Mouse (Mus musculus): ENCODE results near the gene Sh3pxd2a. TPM values are rescaled to one million over a fixed set of nuclear protein-coding genes. Genes with fewer than 3 reads are reported as not detected.

The Sh3pxd2a gene
- total and polyA plus RNA-seq, 3 experiments: 1.3 to 4.6 (median 3.2) TPM

- dilution Hi-C loops (cut with MboI; ENCODE audit: extremely low pct_ligation_motif_present, extremely low pct_unique_long_range_greater_than_20kb, low sequenced_read_pairs): no loop called here
- no peak overlapping the region for H3K4me2 ChIP-seq (ENCODE audit: insufficient read depth, low read depth, poor library complexity, severe bottlenecking)
- DNase-seq (ENCODE audit: extremely low read depth): no peak
- no peak overlapping the region for H3K27ac ChIP-seq (ENCODE audit: insufficient read depth, low read depth)
- no peak overlapping the region for H3K4me3 ChIP-seq (replicated peaks in 1 of 3; ENCODE audit: low read depth in 2 of 3, low read length in 2 of 3, poor library complexity in 1 of 3)
- no peak overlapping the region for H3K9ac ChIP-seq (ENCODE audit: insufficient read depth, low read depth)
- no peak for TF ChIP-seq E2F4 (IDR thresholded peaks at IDR 0.05; ENCODE audit: insufficient replicate concordance, low read depth, low read length)
- no peak for TF ChIP-seq ZC3H11A (IDR thresholded peaks at IDR 0.05; ENCODE audit: low read depth, low read length)
- no peak for TF ChIP-seq MAZ (IDR thresholded peaks at IDR 0.05; ENCODE audit: low read depth, low read length)
- no peak for TF ChIP-seq ZKSCAN1 (IDR thresholded peaks at IDR 0.05; ENCODE audit: borderline replicate concordance, low read depth, low read length)
- no peak for TF ChIP-seq CHD1 (IDR thresholded peaks at IDR 0.05; ENCODE audit: low read depth, low read length)
- no peak for TF ChIP-seq UBTF (IDR thresholded peaks at IDR 0.05; ENCODE audit: low read depth, low read length)
- no peak for TF ChIP-seq TBP (conservative IDR thresholded peaks at IDR 0.05; ENCODE audit: low read depth, low read length)
- no peak for TF ChIP-seq SMC3 (IDR thresholded peaks at IDR 0.05; ENCODE audit: low read depth, low read length)
- no peak for TF ChIP-seq NELFE (IDR thresholded peaks at IDR 0.05; ENCODE audit: low read depth, low read length)
- TF ChIP-seq NRF1 (IDR thresholded peaks at IDR 0.05; ENCODE audit: low read depth, low read length): no peak
- TF ChIP-seq MXI1 (IDR thresholded peaks at IDR 0.05; ENCODE audit: low read depth, low read length): no peak
- TF ChIP-seq USF2 (conservative IDR thresholded peaks at IDR 0.05; ENCODE audit: low read depth, low read length): no peak
- TF ChIP-seq SIN3A (IDR thresholded peaks at IDR 0.05; ENCODE audit: low read length): no peak
- TF ChIP-seq MAFK (IDR thresholded peaks at IDR 0.05; ENCODE audit: insufficient replicate concordance, low read length): no peak
- no peak for TF ChIP-seq MYC (IDR thresholded peaks at IDR 0.05; ENCODE audit: low read depth, low read length)
- TF ChIP-seq IRF4 (IDR thresholded peaks at IDR 0.05; ENCODE audit: low read depth, low read length): no peak
- TF ChIP-seq EP300 (IDR thresholded peaks at IDR 0.05; ENCODE audit: low read length): no peak
- TF ChIP-seq POLR2A (IDR thresholded peaks at IDR 0.05; ENCODE audit: low read depth, low read length): no peak
- in situ Hi-C loops (cut with MboI; ENCODE audit: low pct_ligation_motif_present, low pct_unique_long_range_greater_than_20kb, low sequenced_read_pairs): no loop called here
- peaks cover 6% of the 10 kb centered on the region for H3K9me3 ChIP-seq (replicated peaks; ENCODE audit: low read length)
- H3K27me3 ChIP-seq (replicated peaks): no peaks in the 10 kb centered on the region
- no peaks in the 10 kb centered on the region for H3K79me2 ChIP-seq (replicated peaks; ENCODE audit: control insufficient read depth, extremely low read depth, insufficient read depth, poor library complexity, severe bottlenecking)
- peaks cover 3 to 46% of the 10 kb centered on the region in 2 experiments; a peak in 3 of 4 replicates for H3K4me1 ChIP-seq (ENCODE audit: control insufficient read depth in 1 of 2, insufficient read depth in 2 of 2)
- H3K36me3 ChIP-seq (replicated peaks in 1 of 2; ENCODE audit: control insufficient read depth in 1 of 2, insufficient read depth in 1 of 2, low read length in 1 of 2): peaks cover 0 to 30% of the 10 kb centered on the region in 2 experiments
Observed at GRCm38 (mm10) chr19:47460120-47460960, 3.9 kb downstream of the Sh3pxd2a start.

- no peaks in the 10 kb centered on the region for H3K79me2 ChIP-seq (replicated peaks; ENCODE audit: control insufficient read depth, extremely low read depth, insufficient read depth, poor library complexity, severe bottlenecking)
- no peak for DNase-seq (ENCODE audit: extremely low read depth)
- no peak overlapping the region for H3K27ac ChIP-seq (ENCODE audit: insufficient read depth, low read depth)
- TF ChIP-seq CHD1 (IDR thresholded peaks at IDR 0.05; ENCODE audit: low read depth, low read length) (no peak), NRF1 (IDR thresholded peaks at IDR 0.05; ENCODE audit: low read depth, low read length) (no peak), TBP (conservative IDR thresholded peaks at IDR 0.05; ENCODE audit: low read depth, low read length) (no peak), MXI1 (IDR thresholded peaks at IDR 0.05; ENCODE audit: low read depth, low read length) (no peak)
- no peak overlapping the region for H3K4me3 ChIP-seq (replicated peaks in 1 of 3; ENCODE audit: low read depth in 2 of 3, low read length in 2 of 3, poor library complexity in 1 of 3)
- dilution Hi-C loops (cut with MboI; ENCODE audit: extremely low pct_ligation_motif_present, extremely low pct_unique_long_range_greater_than_20kb, low sequenced_read_pairs): no loop called here
- H3K4me2 ChIP-seq (ENCODE audit: insufficient read depth, low read depth, poor library complexity, severe bottlenecking): no peak overlapping the region
- peaks cover 13 to 57% of the 10 kb centered on the region in 2 experiments for H3K4me1 ChIP-seq (ENCODE audit: control insufficient read depth in 1 of 2, insufficient read depth in 2 of 2)
- in situ Hi-C loops (cut with MboI; ENCODE audit: low pct_ligation_motif_present, low pct_unique_long_range_greater_than_20kb, low sequenced_read_pairs): no loop called here
- H3K27me3 ChIP-seq (replicated peaks): no peaks in the 10 kb centered on the region
- peaks cover 0 to 30% of the 10 kb centered on the region in 2 experiments for H3K36me3 ChIP-seq (replicated peaks in 1 of 2; ENCODE audit: control insufficient read depth in 1 of 2, insufficient read depth in 1 of 2, low read length in 1 of 2)
- peaks cover 6% of the 10 kb centered on the region for H3K9me3 ChIP-seq (replicated peaks; ENCODE audit: low read length)
- H3K9ac ChIP-seq (ENCODE audit: insufficient read depth, low read depth): no peak overlapping the region
Observed at GRCm38 (mm10) chr19:47459214-47459613, 5.0 kb downstream of the Sh3pxd2a start.

Data from CH12.LX (cell line).